Mouse (Mus musculus) heart, adult 2 months (tissue): Measurements from ENCODE around the gene Ercc5. TPM values are rescaled to one million over a fixed set of nuclear protein-coding genes. Genes with fewer than 3 reads are reported as not detected.
A peak's percentile ranks its signal among the peaks of the same experiment; 100 is the strongest.

ENCODE experiments used
- DNase-seq, 2 experiments: peaks; one replicate each; pipeline ENCODE4 v3.0.0; 2021
- H3K27ac ChIP-seq: fragments of 200-600 bp; 2 replicates; pipeline ENCODE4 v1.8.1; 2022
- H3K27me3 ChIP-seq: fragments of 200-500 bp; 2 replicates; pipeline ENCODE4 v1.6.1; 2012; ENCODE audit warnings: mild to moderate bottlenecking, low read length, inconsistent platforms, mixed read lengths; ENCODE audit not compliant: control insufficient read depth, insufficient read depth
- H3K36me3 ChIP-seq: fragments of 200-500 bp; 2 replicates; pipeline ENCODE4 v1.6.1; 2012; ENCODE audit warnings: low read length, inconsistent platforms; ENCODE audit not compliant: control insufficient read depth, insufficient read depth
- H3K4me1 ChIP-seq: fragments of 200-500 bp; 2 replicates; pipeline ENCODE4 v1.6.1; 2011; ENCODE audit warnings: low read length; ENCODE audit not compliant: control insufficient read depth, insufficient read depth
- H3K4me3 ChIP-seq: fragments of 200-600 bp; 2 replicates; pipeline ENCODE4 v1.8.1; 2022
- H3K79me2 ChIP-seq: fragments of 200-500 bp; replicated peaks from 2 replicates; pipeline ENCODE4 v1.6.1; 2012; ENCODE audit warnings: mild to moderate bottlenecking, inconsistent platforms, low read length, moderate library complexity, mixed read lengths; ENCODE audit not compliant: control insufficient read depth, insufficient read depth
- H3K9ac ChIP-seq: fragments of 200-500 bp; 2 replicates; pipeline ENCODE4 v1.6.1; 2012; ENCODE audit warnings: low read depth, mild to moderate bottlenecking, control low read depth, inconsistent platforms, low read length, mixed read lengths
- CTCF ChIP-seq: fragments of 200-600 bp; IDR thresholded peaks from 2 replicates; pipeline ENCODE4 v1.8.1; 2022; ENCODE audit warnings: antibody characterized with exemption, mild to moderate bottlenecking, moderate library complexity
- EP300 ChIP-seq: fragments of 200-500 bp; IDR thresholded peaks from 2 replicates; pipeline ENCODE4 v1.6.1; 2011; ENCODE audit warnings: low read depth, low read length, control low read depth; ENCODE audit not compliant: insufficient read depth
- POLR2A ChIP-seq: fragments of 200-500 bp; IDR thresholded peaks from 2 replicates; pipeline ENCODE4 v1.6.1; 2011; ENCODE audit warnings: mild to moderate bottlenecking, low read depth, low read length, control low read depth; ENCODE audit not compliant: insufficient read depth
- WGBS: fragments of 180-500 bp; shearing (Covaris S2); methylation state at CpG from one replicate; pipeline ENCODE4 v1.1.7; 2018; 5-methylcytosine and 5-hydroxymethylcytosine counted together
- intact Hi-C: fragments of 180-260 bp; cut with DNase I; formaldehyde crosslinking; loops from one replicate; pipeline ENCODE4 v1.15.1; 2025
- polyA plus RNA-seq: library from polyadenylated mRNA; depleted of rRNA; stranded (reverse); fragments of >200 nt; gene quantifications from 2 replicates; pipeline ENCODE4 v1.2.3, GENCODE M21; 2012
- total RNA-seq, 2 experiments: library from RNA; stranded (reverse); gene quantifications; 2 replicates each; pipeline ENCODE4 v1.2.3; 2021

The Ercc5 gene
- total and polyA plus RNA-seq, 3 experiments, result 4.1 to 17.0 (median 16.9) TPM

GRCm38 (mm10) chr1:44118239-44119054 lies 29.1 kb upstream of the Ercc5 start, which contains the start of the genes Kdelc1 and Bivm:
Gene Kdelc1, minus strand, starts transcription at chr1:44118808.
Gene Bivm, plus strand, starts transcription at chr1:44118957.
- under 1% methylated on average over 39 of the region's 39 CpGs for WGBS

GRCm38 (mm10) chr1:44119201-44120073 lies 28.1 kb upstream of the Ercc5 start:
- intact Hi-C loops, result loop anchor here (1.0 to 2.0 kb wide), 2 partner anchors 17 to 27 kb away; partner anchors contain the start of genes Ercc5 and Tex30
- Histone ChIP-seq H3K79me2 (no peaks in the 10 kb centered on the region), H3K27ac (peak overlapping the region; percentile 93), H3K4me3 (peak overlapping the region; percentile 79), H3K4me1 (no peaks in the 10 kb centered on the region), H3K9ac (peak overlapping the region; percentile 80), H3K36me3 (no peaks in the 10 kb centered on the region; the same call in 1 of the 2 replicates), H3K27me3 (no peaks in the 10 kb centered on the region)
- under 1% methylated on average over 43 of the region's 43 CpGs for WGBS
- TF ChIP-seq EP300 (0 out of 2 replicates have a peak, but pooled peaks have one; percentile 17), CTCF (peak; percentile 72), POLR2A (peak; percentile 67)
- peak; percentile 86 to 87 for DNase-seq

More at GRCm38 (mm10) chr1:44118239-44119054, 29.1 kb upstream of the Ercc5 start, which contains the start of the genes Kdelc1 and Bivm:
- intact Hi-C loops, result no loop called here
- Histone ChIP-seq H3K4me3 (peak within 1 kb of the TSS; percentile 79), H3K9ac (peak within 1 kb of the TSS; percentile 80), H3K27ac (peak within 1 kb of the TSS; percentile 93), H3K4me1 (no peaks in the 10 kb centered on the region), H3K27me3 (no peaks in the 10 kb centered on the region), H3K36me3 (no peaks in the 10 kb centered on the region; the same call in none of the 2 replicates), H3K79me2 (no peaks in the 10 kb centered on the region)
- peak; percentile 80 to 91 for DNase-seq
- TF ChIP-seq EP300 (no peak), CTCF (peak; percentile 13; the same call in 1 of the 2 replicates), POLR2A (peak; percentile 88)

DNA sequence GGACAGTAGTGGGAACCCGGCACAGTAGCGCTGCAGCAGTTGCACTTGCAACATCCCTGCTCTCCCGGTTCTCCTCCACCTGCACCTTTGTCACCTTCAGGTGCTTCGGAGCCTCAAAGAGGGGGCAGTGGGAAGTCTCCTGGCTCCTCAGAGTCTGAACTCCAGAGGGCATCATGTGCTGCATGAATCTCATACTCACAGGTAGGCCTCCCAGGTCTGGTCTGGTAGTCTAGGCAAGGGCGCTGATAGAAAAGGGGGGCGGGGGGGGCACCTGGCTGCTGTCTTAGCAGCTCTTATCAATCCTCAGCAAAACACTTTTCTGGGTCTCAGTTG lies 27.5 kb upstream of the Ercc5 start:
- WGBS, result 14% methylated on average over 6 of the region's 6 CpGs
- peak overlapping the region; percentile 80 for H3K9ac ChIP-seq
- H3K79me2 ChIP-seq, result no peaks in the 10 kb centered on the region
- peak overlapping the region; percentile 93 for H3K27ac ChIP-seq
- H3K4me3 ChIP-seq, result peak overlapping the region; percentile 79
- no peaks in the 10 kb centered on the region for H3K4me1 ChIP-seq
- no peaks in the 10 kb centered on the region; the same call in 1 of the 2 replicates for H3K36me3 ChIP-seq
- no peak for TF ChIP-seq EP300
- H3K27me3 ChIP-seq, result no peaks in the 10 kb centered on the region
- intact Hi-C loops, result loop anchor here (1.0 to 2.0 kb wide), 2 partner anchors 18 to 27 kb away; partner anchors contain the start of genes Ercc5 and Tex30
- no peak for DNase-seq

- H3K27me3 ChIP-seq, result no peaks in the 10 kb centered on the region
- no peak overlapping the region for H3K27ac ChIP-seq
- no peaks in the 10 kb centered on the region for H3K4me1 ChIP-seq
- H3K9ac ChIP-seq, result no peak overlapping the region
- H3K36me3 ChIP-seq, result no peaks in the 10 kb centered on the region; the same call in none of the 2 replicates
- intact Hi-C loops, result no loop called here
- 65% methylated on average over 3 of the region's 3 CpGs for WGBS
- no peak overlapping the region for H3K4me3 ChIP-seq
- no peak for DNase-seq
- H3K79me2 ChIP-seq, result no peaks in the 10 kb centered on the region
- TF ChIP-seq EP300, result no peak
Observed at GRCm38 (mm10) chr1:44122256-44122655, 25.3 kb upstream of the Ercc5 start.

GRCm38 (mm10) chr1:44125590-44125989 lies 22.0 kb upstream of the Ercc5 start:
- intact Hi-C loops, result no loop called here
- Histone ChIP-seq H3K4me3 (no peak overlapping the region), H3K9ac (no peak overlapping the region), H3K36me3 (peaks cover 4% of the 10 kb centered on the region; the same call in 1 of the 2 replicates), H3K79me2 (no peaks in the 10 kb centered on the region), H3K27ac (no peak overlapping the region), H3K27me3 (no peaks in the 10 kb centered on the region), H3K4me1 (no peaks in the 10 kb centered on the region)
- WGBS, result 92% methylated on average over 4 of the region's 4 CpGs
- TF ChIP-seq CTCF (no peak), POLR2A (no peak), EP300 (no peak)
- DNase-seq, result no peak
